Mouse (Mus musculus): ENCODE measurements around the gene Gm10961. TPM values are rescaled to one million over a fixed set of nuclear protein-coding genes. Genes with fewer than 3 reads are reported as not detected.
A peak's percentile ranks its signal among the peaks of the same experiment; 100 is the strongest.

Gene Gm10961
- not detected for total RNA-seq (2021)
- long read RNA-seq = 0 reads

GRCm38 (mm10) chr3:107630682-107631522 is at the start of gene Gm10961:
Gm10961 (plus strand) TSS chr3:107631322.
- peak; percentile 19 to 57 for DNase-seq (ENCODE audit: low spot score in 2 of 2)

- no peak for DNase-seq (ENCODE audit: low spot score in 2 of 2)
Observed at GRCm38 (mm10) chr3:107582130-107582874, 48.8 kb upstream of the Gm10961 start.

- no peak for DNase-seq (ENCODE audit: low spot score in 2 of 2)
Observed at GRCm38 (mm10) chr3:107582875-107583767, 48.0 kb upstream of the Gm10961 start.

DNA sequence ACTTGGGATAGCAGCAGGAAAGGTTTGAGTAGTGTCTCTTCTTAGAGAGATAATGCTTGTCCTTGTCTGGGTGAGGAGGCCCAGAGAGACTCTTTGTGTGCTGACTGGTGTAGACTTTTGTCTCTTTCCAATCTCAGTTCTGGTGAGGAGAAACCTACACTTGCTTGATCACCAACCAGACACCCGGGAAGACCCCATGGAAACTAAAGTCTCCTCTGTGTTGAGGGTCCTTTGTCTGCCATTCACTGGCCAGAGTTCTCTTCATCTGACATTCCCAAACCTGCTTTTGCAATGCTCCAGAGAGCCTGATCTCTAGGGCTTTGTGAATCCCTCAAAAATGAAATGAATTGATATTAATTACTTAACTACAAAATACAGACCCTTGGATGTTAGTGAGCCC is 47.2 kb upstream of the Gm10961 start:
- no peak for DNase-seq (ENCODE audit: low spot score in 2 of 2)

GRCm38 (mm10) chr3:107586504-107586903 is 44.6 kb upstream of the Gm10961 start:
- DNase-seq (ENCODE audit: low spot score in 2 of 2) = no peak

- no peak for DNase-seq (ENCODE audit: low spot score in 2 of 2)
Observed at GRCm38 (mm10) chr3:107591612-107592011, 39.5 kb upstream of the Gm10961 start.

DNA sequence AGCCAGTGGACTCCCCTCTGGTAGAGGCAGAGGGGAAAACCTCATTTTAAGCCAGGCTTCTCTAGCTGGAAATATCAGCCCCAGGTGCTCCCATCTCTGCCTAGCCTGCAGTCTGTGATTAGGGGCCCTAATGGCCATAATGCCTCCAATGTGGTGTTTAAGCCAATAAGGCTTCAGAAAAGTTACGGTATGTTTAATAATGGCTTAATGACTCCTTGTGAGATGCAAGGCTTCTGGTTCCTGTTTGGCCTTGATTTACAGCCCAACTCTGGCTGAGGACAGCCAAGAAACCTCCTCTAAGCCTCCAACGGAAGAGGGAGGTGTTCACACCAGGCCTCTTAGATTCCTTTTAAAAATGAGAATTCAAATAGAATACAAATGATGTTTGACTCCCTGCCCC is 37.5 kb upstream of the Gm10961 start:
- no peak for DNase-seq (ENCODE audit: low spot score in 2 of 2)

DNA sequence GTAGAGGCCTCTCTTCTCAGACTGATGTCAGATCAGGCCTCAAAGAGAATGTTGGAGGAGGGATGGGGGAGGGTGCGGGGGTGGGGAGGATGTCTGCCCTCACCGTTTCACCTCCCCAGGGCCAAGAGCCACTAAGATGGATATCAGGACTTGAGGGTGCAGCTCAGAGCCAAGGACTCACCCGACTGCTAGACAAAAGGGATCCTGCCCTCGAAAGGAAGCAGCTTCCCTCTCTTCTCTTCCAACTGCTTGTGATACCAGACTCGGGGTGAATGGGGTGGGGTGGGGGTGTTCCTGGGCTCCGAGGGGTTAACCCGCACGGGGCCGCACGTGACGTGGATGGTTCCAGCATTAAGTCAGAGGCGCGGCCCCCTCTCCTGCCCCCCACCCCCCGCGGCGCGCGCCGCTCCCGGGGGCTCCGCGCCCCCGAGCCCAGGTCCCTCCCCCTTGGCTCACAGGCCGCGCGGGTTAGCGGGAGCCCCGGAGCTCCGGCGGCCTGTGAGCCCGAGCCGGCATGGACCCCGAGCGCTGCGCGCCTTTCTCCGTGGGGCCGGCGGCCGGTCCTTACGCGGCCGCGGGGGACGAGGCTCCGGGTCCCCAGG is 36.4 kb upstream of the Gm10961 start, which contains the start of gene Alx3:
TSS of gene Alx3 (plus strand) at position 370 of the 602 bp plus-strand sequence.
- no peak for DNase-seq (ENCODE audit: low spot score in 2 of 2)

DNA sequence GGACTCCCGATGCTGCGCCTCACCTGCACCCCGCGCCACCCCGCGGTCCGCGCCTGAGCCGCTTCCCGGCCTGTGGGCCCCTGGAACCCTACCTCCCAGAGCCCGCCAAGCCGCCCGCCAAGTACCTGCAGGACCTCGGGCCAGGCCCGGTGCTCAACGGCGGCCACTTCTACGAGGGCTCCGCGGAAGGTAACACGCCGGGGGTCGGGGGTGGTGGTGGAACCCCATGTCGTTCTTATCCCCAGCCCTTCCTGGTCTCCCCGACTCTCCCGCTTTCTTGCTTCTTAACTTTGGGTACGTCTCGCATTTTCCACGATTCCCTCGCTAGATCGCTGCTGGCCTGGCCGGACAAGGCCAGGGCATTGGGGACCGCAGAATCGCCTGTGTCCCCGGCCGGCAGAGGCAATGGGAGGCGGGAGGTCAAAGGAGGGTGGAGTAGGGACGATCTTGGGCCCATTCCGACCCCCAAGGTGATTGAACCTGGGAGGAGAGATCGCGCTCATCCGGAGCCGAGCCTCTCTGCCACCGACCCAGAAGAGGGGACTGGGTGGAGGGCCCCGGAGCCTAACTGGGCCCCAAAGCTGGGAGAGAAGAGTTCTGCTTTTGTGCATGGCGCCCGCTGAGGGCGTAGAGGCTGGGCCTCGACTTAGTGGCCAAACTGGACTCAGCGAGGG is 35.7 kb upstream of the Gm10961 start:
- DNase-seq (ENCODE audit: low spot score in 2 of 2) = no peak

DNA sequence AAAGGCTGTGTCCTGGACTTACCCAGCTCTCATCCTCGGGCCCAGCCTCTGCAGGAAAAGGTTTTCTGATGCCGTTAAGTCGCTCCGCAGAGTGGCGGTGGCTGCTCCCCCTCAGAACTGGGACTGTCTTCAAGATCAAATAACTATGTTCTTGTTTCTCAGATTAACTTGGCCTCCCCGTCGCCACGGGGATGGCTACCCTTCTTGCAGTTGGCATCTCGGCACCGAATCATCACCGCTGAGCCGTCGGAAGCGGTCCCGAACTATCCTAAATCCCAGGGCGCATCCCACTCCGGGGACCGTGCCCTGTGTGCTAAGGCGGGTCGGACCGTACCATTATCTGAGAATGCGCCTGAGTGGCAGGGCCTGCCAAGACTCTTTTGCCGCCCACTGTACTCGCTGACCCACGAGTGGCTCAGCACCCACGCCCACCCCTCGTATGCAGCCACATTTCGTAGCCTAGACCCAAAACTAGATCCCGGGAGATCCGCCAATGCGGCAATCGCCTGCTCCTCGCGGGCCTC is 35.1 kb upstream of the Gm10961 start:
- DNase-seq (ENCODE audit: low spot score in 2 of 2) = no peak

GRCm38 (mm10) chr3:107596559-107596958 is 34.6 kb upstream of the Gm10961 start:
- no peak for DNase-seq (ENCODE audit: low spot score in 2 of 2)

GRCm38 (mm10) chr3:107597134-107597533 is 34.0 kb upstream of the Gm10961 start:
- no peak for DNase-seq (ENCODE audit: low spot score in 2 of 2)

DNA sequence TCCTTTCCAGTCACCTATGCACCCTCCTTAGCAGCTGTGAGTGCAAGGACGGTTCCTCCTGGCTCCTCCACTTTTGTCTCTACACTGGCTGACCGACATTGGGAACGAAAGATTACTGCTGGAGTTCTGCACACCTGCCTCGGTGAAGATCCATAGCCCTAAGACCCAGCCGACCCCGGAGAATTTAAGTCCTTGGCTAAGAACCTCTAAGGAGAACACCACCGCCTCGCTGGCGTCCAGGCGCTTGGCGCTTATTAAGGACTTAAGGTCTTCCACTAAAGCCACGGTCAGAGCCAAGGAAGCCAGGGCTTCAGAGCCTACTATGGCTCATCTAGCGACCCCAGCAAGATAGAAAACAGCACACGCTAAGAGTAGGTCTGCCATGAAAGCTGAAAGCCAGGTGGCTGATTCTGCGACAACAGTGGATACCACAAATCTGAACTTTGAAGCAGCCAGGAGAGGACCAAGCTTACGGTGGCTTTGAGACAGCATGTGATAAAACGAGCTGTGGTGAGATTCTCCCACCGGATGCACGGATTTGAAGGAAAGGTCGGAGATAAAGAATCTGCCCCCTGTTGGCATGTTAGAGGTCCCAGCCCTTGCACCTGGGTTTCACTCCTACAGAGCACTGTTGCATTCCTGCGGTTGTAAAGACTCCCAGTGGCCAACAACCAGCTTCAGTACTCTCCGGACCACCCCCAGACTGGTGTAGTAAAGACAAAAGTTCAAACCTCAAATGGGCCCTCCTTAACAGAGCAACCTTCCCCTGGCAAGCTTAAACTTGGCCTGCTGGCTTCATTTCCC is 33.3 kb upstream of the Gm10961 start:
- no peak for DNase-seq (ENCODE audit: low spot score in 2 of 2)

- no peak for DNase-seq (ENCODE audit: low spot score in 2 of 2)
Observed at GRCm38 (mm10) chr3:107600127-107600526, 31.0 kb upstream of the Gm10961 start.

DNA sequence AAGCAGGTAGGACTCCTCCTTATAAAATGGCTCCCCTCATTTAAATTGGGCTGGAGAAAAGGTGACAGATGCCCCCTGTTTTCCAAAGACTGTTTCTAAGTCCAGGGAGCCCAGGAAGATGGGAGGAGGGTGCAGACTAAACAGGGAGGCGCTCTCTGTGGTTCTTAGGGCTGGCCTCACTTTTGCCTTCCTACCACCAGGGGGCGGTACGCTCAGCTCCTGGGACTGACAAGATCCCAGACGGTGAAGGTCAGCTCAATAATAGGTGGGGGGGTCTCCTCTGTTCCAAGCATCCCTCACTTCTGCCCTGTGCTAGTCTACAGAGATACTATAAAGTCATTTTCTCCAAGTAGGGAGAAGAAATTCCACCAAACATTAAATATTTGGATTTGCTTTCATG is 25.8 kb upstream of the Gm10961 start:
- DNase-seq (ENCODE audit: low spot score in 2 of 2) = peak in 1 of 2 experiments; percentile 41

DNA sequence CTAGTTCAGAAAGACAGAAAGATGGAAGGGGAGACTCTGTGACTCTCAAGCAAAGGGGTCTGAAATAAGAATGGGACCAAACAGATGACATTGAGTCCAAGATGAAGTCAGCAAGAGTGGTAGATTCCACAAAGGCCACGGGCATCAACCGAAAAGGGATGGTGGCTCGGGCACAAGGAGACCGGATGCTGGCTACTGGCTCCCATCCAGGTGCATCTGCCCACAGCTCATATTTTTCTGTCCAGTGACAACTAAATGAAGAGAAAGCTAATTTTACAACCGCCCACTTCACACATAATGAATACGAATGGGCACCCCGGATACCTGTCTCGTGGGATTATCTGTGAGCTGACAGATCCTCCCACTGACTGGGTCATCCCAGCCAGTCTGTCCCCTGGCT is 23.9 kb upstream of the Gm10961 start:
- no peak for DNase-seq (ENCODE audit: low spot score in 2 of 2)

GRCm38 (mm10) chr3:107608808-107609207 is 22.3 kb upstream of the Gm10961 start:
- no peak for DNase-seq (ENCODE audit: low spot score in 2 of 2)

- DNase-seq (ENCODE audit: low spot score in 2 of 2) = no peak
Observed at GRCm38 (mm10) chr3:107609376-107609775, 21.7 kb upstream of the Gm10961 start.

GRCm38 (mm10) chr3:107611394-107611793 is 19.7 kb upstream of the Gm10961 start:
- DNase-seq (ENCODE audit: low spot score in 2 of 2) = no peak

Data from layer of hippocampus, adult 18-20 months (tissue).